Mouse (Mus musculus): Measurements from ENCODE around the gene Pde10a.

Pde10a gene

DNA sequence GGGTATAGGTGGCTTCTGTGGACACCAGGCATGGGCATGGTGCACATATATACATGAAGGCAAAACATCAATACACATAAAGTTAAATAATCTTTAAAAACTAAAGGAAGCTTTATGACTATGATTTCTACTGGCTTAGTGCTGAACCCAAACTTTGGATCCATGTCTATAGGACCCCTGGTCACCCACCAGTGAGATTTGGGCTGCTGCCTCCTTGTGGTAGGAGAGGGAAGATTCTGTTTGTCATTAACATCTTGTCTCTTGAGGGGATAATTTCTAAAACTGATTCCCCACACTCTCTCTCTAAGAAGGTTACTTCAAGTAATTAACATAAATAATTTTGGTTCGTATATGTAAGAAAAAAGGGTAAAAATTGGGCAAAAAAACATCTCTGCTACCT lies 220.2 kb downstream of the Pde10a start:
- DNase-seq (ENCODE audit: low read depth in 2 of 2, low spot score in 2 of 2) = no peak

DNA sequence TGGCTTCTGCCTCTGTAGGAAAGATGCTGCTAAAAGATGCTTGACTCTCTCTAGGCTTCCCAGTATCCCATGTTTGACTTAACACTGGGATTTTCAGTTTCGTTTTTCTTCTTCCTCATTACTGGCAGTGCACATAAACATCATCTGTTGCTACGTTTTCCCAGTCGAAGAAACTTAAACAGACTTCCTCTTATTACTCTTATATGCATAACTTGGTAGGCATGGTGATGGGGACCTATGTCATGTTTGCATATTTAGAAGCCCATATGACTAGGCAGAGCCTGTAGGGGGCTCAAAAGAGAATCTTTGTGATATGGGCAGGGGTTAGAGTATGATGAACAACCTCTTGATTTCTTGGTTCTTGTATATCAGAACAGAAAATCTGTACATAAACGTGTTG lies 224.3 kb downstream of the Pde10a start:
- no peak for DNase-seq (ENCODE audit: low read depth in 2 of 2, low spot score in 2 of 2)

DNA sequence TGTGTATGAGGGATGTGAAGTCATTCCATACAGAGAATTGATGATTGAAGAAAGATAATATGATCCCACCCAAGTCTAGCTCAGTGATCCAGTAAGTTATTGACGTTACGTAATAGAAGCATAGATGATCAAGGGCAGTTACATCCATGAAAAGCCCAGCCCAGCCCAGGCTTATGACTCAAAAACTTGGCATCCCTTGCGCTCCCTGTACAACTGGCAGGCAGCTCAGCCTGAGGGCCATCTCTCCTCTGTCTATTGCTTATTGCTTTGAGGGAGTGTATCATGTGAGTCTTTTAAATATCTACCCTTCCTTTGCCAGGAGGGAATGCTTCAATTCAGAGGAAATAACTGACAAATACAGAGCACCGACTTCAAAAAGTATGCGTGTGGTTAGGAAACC lies 232.4 kb downstream of the Pde10a start:
- no peak for DNase-seq (ENCODE audit: low read depth in 2 of 2, low spot score in 2 of 2)

DNA sequence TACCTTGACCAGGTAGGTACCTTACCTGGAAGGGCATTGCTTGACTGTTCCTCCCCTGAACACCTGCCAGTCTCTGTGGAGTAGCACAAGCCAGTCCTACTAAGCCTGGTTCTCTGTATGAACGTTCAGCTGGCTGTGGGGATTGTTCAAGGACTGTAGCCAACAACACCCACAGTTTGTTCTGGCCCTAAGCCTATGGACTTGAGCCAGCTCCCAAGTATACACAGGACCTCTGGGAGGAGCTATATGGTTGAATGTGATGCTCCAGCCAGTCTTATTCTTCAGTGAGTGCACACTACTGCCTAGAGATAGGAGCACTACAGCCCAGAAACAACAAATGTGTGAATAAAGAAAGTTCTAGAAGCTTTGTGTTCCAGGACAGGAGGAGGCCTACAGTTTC lies 238.1 kb downstream of the Pde10a start:
- DNase-seq (ENCODE audit: low read depth in 2 of 2, low spot score in 2 of 2) = no peak

DNA sequence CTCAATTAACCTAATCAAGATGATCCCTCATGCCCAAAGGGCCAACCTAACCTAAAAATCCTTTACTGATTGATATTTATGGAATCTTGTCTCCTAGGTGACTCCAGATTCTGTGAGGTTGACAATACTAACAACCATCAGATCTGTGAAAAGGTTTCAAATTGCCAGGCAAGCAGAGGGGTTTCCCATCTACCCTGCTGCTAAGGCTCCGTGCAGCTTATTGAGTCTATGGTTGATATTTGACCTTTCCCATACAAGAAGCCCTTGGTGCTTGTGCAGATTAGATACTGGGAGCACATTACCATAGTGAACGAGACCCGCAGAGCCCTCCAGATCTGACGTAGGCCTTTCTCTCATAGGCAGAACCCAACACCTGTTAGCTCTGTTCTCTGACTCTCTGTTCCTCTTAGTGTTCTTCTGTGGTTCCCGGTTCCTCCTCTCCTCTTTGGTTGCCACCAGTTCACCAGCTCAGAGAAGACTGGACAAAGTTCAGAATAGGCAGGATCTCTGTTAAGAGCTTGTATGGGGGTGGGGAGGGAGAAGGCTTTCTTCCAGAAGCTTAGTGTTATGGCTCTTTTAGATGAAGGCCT lies 240.9 kb downstream of the Pde10a start:
- no peak for DNase-seq (ENCODE audit: low read depth in 2 of 2, low spot score in 2 of 2)

- no peak for DNase-seq (ENCODE audit: low read depth in 2 of 2, low spot score in 2 of 2)
These were observed 244.0 kb downstream of the Pde10a start for GRCm38 (mm10) chr17:8769155-8769554.

- no peak for DNase-seq (ENCODE audit: low read depth in 2 of 2, low spot score in 2 of 2)
These were observed 248.2 kb downstream of the Pde10a start for GRCm38 (mm10) chr17:8773391-8773790.

GRCm38 (mm10) chr17:8774301-8774700 lies 249.1 kb downstream of the Pde10a start:
- DNase-seq (ENCODE audit: low read depth in 2 of 2, low spot score in 2 of 2) = no peak

DNA sequence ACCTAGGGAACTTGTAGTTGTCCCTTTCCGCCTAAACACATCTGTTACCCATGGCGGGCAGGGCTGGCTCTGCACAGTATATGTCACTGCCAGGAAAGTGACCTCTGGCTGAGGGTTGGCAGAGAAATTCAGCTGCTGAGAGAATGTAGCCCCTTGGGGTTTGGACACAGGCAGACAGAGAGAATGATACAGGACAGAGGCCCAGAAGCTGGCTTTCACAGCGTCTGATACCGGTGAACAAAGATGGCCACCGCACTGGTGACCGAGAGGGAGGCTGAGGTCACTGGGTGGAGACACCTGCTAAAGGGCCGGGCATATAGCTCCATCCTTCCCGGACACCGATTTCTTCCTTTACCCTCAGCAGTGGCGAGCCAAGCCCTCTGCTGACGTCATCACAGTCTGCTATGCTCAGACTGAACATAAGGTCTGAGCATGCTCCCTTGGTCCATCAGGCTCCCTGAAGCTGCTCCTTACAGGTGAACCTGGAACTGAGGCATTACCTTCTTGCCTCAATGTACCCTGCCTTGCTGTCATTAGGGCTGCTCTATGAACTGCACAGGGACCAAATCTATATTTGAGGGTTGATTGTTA lies 250.5 kb downstream of the Pde10a start:
- no peak for DNase-seq (ENCODE audit: low read depth in 2 of 2, low spot score in 2 of 2)

- no peak for DNase-seq (ENCODE audit: low read depth in 2 of 2, low spot score in 2 of 2)
These were observed 252.5 kb downstream of the Pde10a start for GRCm38 (mm10) chr17:8777710-8778109.

GRCm38 (mm10) chr17:8778839-8779238 lies 253.7 kb downstream of the Pde10a start:
- DNase-seq (ENCODE audit: low read depth in 2 of 2, low spot score in 2 of 2) = no peak

- no peak for DNase-seq (ENCODE audit: low read depth in 2 of 2, low spot score in 2 of 2)
These were observed 255.3 kb downstream of the Pde10a start for GRCm38 (mm10) chr17:8780484-8780883.

DNA sequence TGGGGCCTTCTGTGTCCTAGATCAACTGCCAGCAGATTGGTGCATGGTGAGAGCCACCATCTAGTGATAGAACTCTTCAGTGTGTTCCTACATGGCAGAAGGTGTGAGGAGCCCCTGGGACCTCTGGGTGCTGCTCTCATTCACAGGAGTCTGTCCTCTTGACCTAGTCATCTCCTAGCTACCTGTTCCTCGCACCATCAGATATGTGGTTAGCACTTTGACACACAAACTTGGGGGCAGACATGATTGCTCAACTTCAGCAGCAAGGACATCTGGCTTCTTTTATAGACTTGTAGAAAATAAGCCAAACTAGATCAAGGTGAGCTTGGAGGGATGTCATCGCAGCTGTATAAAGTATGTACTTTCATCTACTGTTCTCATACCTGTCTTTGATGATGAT lies 255.9 kb downstream of the Pde10a start:
- DNase-seq (ENCODE audit: low read depth in 2 of 2, low spot score in 2 of 2) = no peak

DNA sequence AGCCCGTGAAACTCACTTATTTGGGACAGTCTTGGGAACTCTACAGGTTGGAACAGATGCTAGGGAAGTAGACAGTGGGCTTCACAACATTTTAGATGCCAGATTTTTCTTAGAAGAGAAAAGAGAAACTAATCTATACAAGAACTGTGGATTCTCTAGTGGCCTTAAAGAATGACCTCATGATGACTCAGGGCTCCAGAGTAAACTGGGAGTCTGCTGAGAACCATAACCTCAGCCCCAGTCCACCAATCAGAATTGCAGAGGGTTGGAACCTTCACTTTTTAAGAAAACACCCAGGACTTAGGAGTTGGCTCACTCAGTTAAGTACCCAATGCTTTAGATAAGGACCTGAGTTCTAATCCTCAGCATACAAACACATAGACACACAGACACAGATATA lies 256.4 kb downstream of the Pde10a start:
- DNase-seq (ENCODE audit: low read depth in 2 of 2, low spot score in 2 of 2) = no peak

DNA sequence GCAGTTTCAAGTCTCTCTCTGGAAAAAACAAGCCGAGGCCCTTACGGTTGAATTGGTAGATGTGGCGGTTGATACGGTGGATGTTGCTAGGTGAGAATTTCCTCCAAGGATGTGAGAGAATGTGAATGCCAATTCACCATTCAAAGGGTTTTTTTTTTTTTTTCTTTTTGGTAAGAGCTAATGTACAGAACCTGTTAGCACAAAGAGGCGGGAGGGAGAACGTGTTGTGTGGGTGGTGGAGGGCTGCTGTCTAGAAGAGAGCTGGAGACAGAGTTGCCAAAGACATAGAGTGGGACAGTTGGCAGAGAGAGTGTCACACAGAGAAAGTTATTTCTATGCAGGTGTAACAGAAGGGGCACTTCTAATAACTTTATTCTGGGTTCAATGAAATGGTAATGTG lies 260.7 kb downstream of the Pde10a start:
- DNase-seq (ENCODE audit: low read depth in 2 of 2, low spot score in 2 of 2) = no peak

- DNase-seq (ENCODE audit: low read depth in 2 of 2, low spot score in 2 of 2) = no peak
These were observed 261.3 kb downstream of the Pde10a start for GRCm38 (mm10) chr17:8786484-8786883.

- no peak for DNase-seq (ENCODE audit: low read depth in 2 of 2, low spot score in 2 of 2)
These were observed 262.6 kb downstream of the Pde10a start for GRCm38 (mm10) chr17:8787762-8788161.

DNA sequence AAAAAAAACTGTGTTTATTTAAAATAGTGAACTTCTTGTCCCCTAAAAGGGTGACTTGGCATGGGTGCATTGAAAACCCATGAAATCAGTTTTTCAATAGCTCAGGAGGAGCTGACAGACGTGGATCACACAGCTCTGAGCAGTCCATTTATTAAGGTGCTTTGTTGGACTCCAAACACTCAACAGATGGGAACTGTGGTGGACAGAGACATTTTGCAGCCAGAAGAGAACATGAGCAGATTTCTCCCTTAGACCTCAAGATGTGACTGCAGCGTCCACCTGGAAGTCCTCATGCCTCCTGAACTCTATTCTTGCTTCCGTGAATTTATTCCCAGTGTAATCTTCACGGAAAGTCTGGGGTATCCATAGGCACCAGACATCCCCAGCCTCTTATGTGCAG lies 266.4 kb downstream of the Pde10a start:
- no peak for DNase-seq (ENCODE audit: low read depth in 2 of 2, low spot score in 2 of 2)

DNA sequence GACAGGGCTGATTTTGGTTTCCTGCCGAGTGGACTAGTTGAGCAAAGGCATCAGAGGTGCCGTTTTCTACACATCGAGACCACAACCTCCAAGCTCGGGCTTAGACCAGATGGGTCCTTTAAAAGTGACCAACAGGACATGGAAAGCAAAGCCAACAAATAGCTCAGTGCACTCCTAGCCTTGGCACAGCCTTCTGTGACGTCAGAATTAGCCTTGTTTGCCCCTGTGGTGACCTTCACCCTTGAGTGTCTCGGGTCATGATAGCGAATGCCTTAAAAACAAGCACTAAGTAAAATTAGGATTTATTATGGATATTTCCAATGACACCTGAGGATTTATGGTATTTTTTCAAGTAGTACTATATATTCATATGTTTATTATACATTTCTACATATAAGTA lies 267.4 kb downstream of the Pde10a start:
- DNase-seq (ENCODE audit: low read depth in 2 of 2, low spot score in 2 of 2) = no peak

GRCm38 (mm10) chr17:8797624-8798023 lies 272.5 kb downstream of the Pde10a start:
- DNase-seq (ENCODE audit: low read depth in 2 of 2, low spot score in 2 of 2) = no peak

DNA sequence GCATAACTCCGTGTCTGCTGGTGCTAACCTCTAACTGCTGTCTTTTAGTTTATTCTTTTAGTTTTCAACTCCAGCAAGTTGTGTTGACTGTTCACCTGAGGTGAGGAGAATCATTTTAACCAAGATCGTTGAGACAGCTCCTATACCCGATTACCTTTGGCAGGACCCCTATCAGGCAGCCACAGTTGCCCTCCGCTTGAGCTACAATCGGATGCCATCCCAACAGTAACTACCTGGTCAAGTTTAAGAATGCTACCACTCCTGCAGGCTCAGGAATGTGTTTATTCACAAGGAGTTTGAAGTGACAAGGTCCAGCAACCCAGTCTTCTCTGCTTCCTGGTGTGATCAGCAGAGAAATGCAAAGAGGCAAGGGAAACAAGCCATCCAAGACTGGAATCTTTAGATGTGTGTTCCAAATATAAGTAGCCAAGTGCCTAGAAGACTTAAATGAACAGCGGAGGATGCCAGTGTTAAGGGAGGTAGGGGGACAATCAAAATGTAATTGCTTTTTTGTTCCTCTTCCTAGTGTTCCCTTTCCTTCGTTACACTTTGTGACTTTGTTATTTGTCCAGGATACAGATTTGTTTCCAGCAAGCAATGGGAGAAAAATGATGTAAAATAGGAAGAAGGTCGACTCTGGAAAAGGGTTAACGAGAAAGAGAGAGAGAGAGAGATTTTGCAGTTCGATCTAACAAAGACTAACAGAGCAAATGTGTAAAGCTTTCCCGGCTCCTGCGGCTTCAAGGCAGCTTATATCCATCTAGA lies 273.5 kb downstream of the Pde10a start:
- no peak for DNase-seq (ENCODE audit: low read depth in 2 of 2, low spot score in 2 of 2)

- DNase-seq (ENCODE audit: low read depth in 2 of 2, low spot score in 2 of 2) = no peak
These were observed 274.1 kb downstream of the Pde10a start for GRCm38 (mm10) chr17:8799296-8799731.
